Mouse (Mus musculus) embryonic fibroblast, embryonic 13.5 days (primary cell): ENCODE measurements around the gene Gm6096.

Source experiments
- CTCF ChIP-seq: IDR thresholded peaks from 2 replicates; pipeline ENCODE4 v1.5.1; 2011; ENCODE audit warnings: mild to moderate bottlenecking, control low read depth, low read length, moderate library complexity, borderline replicate concordance; ENCODE audit not compliant: insufficient read depth
- POLR2A ChIP-seq: IDR thresholded peaks from 2 replicates; pipeline ENCODE4 v1.6.1; 2011; ENCODE audit warnings: low read depth, mild to moderate bottlenecking, control low read depth, low read length, moderate library complexity

DNA sequence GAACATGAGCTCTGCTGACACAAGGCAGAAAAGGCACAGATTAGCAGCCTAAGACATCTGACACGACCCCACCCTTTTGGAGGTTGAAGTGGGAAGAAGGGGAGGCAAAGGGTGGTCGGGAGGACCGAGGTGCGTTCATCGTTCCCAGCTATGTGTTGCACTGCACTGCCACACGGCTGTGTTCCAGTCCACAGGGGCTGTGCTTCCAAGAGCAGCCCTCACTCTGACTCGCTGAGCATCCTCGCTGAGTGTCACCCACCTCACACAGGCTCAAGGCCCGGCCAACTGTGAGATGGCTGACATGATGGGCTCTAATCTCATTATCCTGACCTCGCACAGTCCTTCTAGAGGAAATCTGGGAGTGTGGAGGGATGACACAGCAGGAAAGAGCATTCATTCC, 34.4 kb upstream of the Gm6096 start:
- TF ChIP-seq CTCF (no peak), POLR2A (no peak)
